In genomic region chr2:25264286-25264660, GRCm38 (mm10) we compare ENCODE assay signal across 8 mouse cellular contexts. TPM values are rescaled to one million over a fixed set of nuclear protein-coding genes. Genes with fewer than 3 reads are reported as not detected.
DNase-seq lines count a peak whose midpoint lies in the region; ATAC-seq and TF ChIP-seq lines count a peak whose summit lies in the region.
"Had no signal": no experiment of that assay in that cellular context is flagged by ENCODE, and none has a peak within 500 bp of the region (broad histone marks: within the 10 kb centered on the region; RNA-seq: fewer than 3 reads in every experiment).

No protein-coding gene starts in this region.

- no peak for TF ChIP-seq CTCF in lung, embryonic 14.5 days (IDR thresholded peaks at IDR 0.05; ENCODE audit: low read depth)

- DNase-seq in lung, embryonic 14.5 days = no peak
- no peak for DNase-seq in lung, postnatal 10 days
- no peak for DNase-seq in forebrain, embryonic 11.5 days (ENCODE audit: low spot score)
- no peak for DNase-seq in left cerebral cortex, adult 8-10 months (ENCODE audit: low spot score in 2 of 2)
- no peak for DNase-seq in adipocyte (ENCODE audit: low spot score)

- peaks cover 16% of the 10 kb centered on the region for H3K27me3 ChIP-seq in lung, embryonic 14.5 days (ENCODE audit: insufficient read depth, low read length)
- H3K27me3 ChIP-seq in forebrain, embryonic 11.5 days (ENCODE audit: control insufficient read depth, insufficient read depth, low read length) = peaks cover 16% of the 10 kb centered on the region
- peaks cover 20% of the 10 kb centered on the region for H3K27me3 ChIP-seq in limb, embryonic 15.5 days
- peaks cover 5% of the 10 kb centered on the region; the same call in 1 of the 2 replicates for H3K27me3 ChIP-seq in stomach, embryonic 15.5 days (replicated peaks)

- H3K9me3 ChIP-seq in lung, embryonic 14.5 days (ENCODE audit: low read depth, low read length) = no peaks in the 10 kb centered on the region
- H3K9me3 ChIP-seq in forebrain, embryonic 11.5 days (ENCODE audit: control insufficient read depth, low read length) = no peaks in the 10 kb centered on the region
- no peaks in the 10 kb centered on the region for H3K9me3 ChIP-seq in limb, embryonic 15.5 days
- no peaks in the 10 kb centered on the region for H3K9me3 ChIP-seq in stomach, embryonic 15.5 days

- no peaks in the 10 kb centered on the region for H3K4me1 ChIP-seq in lung, embryonic 14.5 days (ENCODE audit: insufficient read depth)
- H3K4me1 ChIP-seq in forebrain, embryonic 11.5 days (replicated peaks; ENCODE audit: control insufficient read depth, insufficient read depth, low read length) = peaks cover 16% of the 10 kb centered on the region
- H3K4me1 ChIP-seq in limb, embryonic 15.5 days = peaks cover 39% of the 10 kb centered on the region
- peaks cover 41% of the 10 kb centered on the region for H3K4me1 ChIP-seq in stomach, embryonic 15.5 days

- peaks cover 10% of the 10 kb centered on the region; the same call in 1 of the 2 replicates for H3K36me3 ChIP-seq in lung, embryonic 14.5 days (ENCODE audit: insufficient read depth)
- no peaks in the 10 kb centered on the region for H3K36me3 ChIP-seq in forebrain, embryonic 11.5 days (ENCODE audit: control insufficient read depth, insufficient read depth, low read length)
- H3K36me3 ChIP-seq in limb, embryonic 15.5 days = peaks cover 17% of the 10 kb centered on the region; the same call in 1 of the 2 replicates
- H3K36me3 ChIP-seq in stomach, embryonic 15.5 days = peaks cover 4% of the 10 kb centered on the region; the same call in 1 of the 2 replicates

- H3K9ac ChIP-seq in lung, embryonic 14.5 days = no peak overlapping the region; the same call in 1 of the 2 replicates
- H3K9ac ChIP-seq in forebrain, embryonic 11.5 days (ENCODE audit: low read length) = peak overlapping the region; percentile 63; the same call in 1 of the 2 replicates
- 0 out of 2 replicates have a peak overlapping the region, but pooled peaks have one; percentile 7 for H3K9ac ChIP-seq in limb, embryonic 15.5 days
- no peak overlapping the region for H3K9ac ChIP-seq in stomach, embryonic 15.5 days

- H3K4me2 ChIP-seq in lung, embryonic 14.5 days = peak overlapping the region; percentile 100; the same call in 1 of the 2 replicates
- H3K4me2 ChIP-seq in forebrain, embryonic 11.5 days (ENCODE audit: low read depth, low read length, severe bottlenecking) = no peak overlapping the region
- H3K4me2 ChIP-seq in limb, embryonic 15.5 days = no peak overlapping the region
- H3K4me2 ChIP-seq in stomach, embryonic 15.5 days = peak overlapping the region; percentile 84

- WGBS in lung, embryonic 14.5 days = 70% methylated on average over 5 of the region's 5 CpGs
- 83% methylated on average over 5 of the region's 5 CpGs for WGBS in forebrain, embryonic 11.5 days
- 73% methylated on average over 5 of the region's 5 CpGs for WGBS in limb, embryonic 15.5 days
- 76% methylated on average over 5 of the region's 5 CpGs for WGBS in stomach, embryonic 15.5 days

- no peak for ATAC-seq in lung, embryonic 14.5 days (ENCODE audit: insufficient read depth)
- no peak for ATAC-seq in forebrain, embryonic 11.5 days (replicated peaks; ENCODE audit: low FRiP score)
- ATAC-seq in limb, embryonic 15.5 days (ENCODE audit: insufficient number of reproducible peaks, low FRiP score, low TSS enrichment, low read depth) = no peak
- no peak for ATAC-seq in stomach, embryonic 15.5 days (ENCODE audit: insufficient read depth, low FRiP score, low read depth)
- ATAC-seq: activated CD4-positive, CD25-positive, alpha-beta regulatory T cell, adult 4 months had no signal

- H3K4me3 ChIP-seq in lung, embryonic 14.5 days (ENCODE audit: low read depth, low read length) = peak overlapping the region; percentile 74; the same call in 1 of the 2 replicates
- H3K4me3 ChIP-seq in forebrain, embryonic 11.5 days (ENCODE audit: low read depth, low read length) = no peak overlapping the region
- 0 out of 2 replicates have a peak overlapping the region, but pooled peaks have one; percentile 63 for H3K4me3 ChIP-seq in limb, embryonic 15.5 days
- peak overlapping the region; percentile 74 for H3K4me3 ChIP-seq in stomach, embryonic 15.5 days (replicated peaks)

- no peak overlapping the region for H3K27ac ChIP-seq in lung, embryonic 14.5 days (ENCODE audit: low read depth)
- H3K27ac ChIP-seq in forebrain, embryonic 11.5 days (ENCODE audit: low read depth, low read length) = no peak overlapping the region
- H3K27ac ChIP-seq in limb, embryonic 15.5 days = no peak overlapping the region
- H3K27ac ChIP-seq in stomach, embryonic 15.5 days = no peak overlapping the region

RNA-seq across cellular contexts. Expression of gene Tprn, which starts 1.9 kb away (rescaled TPM):
- polyA plus RNA-seq in lung, embryonic 14.5 days (2014; fragmentation: Nextera tagmentation; extraction: Ambion mirVana) = 4.7 and 5.0 TPM in 2 replicates
- 4.6 and 7.3 TPM in 2 replicates for polyA plus RNA-seq in forebrain, embryonic 11.5 days (2014; fragmentation: Nextera tagmentation; extraction: Ambion mirVana)
- polyA plus RNA-seq in limb, embryonic 15.5 days (2015; fragmentation: Nextera tagmentation; extraction: Ambion mirVana) = 8.5 and 8.6 TPM in 2 replicates
- polyA plus RNA-seq in stomach, embryonic 15.5 days (2015; fragmentation: Nextera tagmentation; extraction: Ambion mirVana) = 16.8 and 17.7 TPM in 2 replicates
- 10 to 100 TPM; 26.5 to 30.6 (median 28.6) TPM for total RNA-seq in left cerebral cortex, adult 8-10 months (2022)

RNA-seq across cellular contexts. Expression of gene Ssna1, which starts 8.0 kb away (rescaled TPM):
- 217 and 229 TPM in 2 replicates for polyA plus RNA-seq in lung, embryonic 14.5 days (2014; fragmentation: Nextera tagmentation; extraction: Ambion mirVana)
- polyA plus RNA-seq in forebrain, embryonic 11.5 days (2014; fragmentation: Nextera tagmentation; extraction: Ambion mirVana) = 222 and 238 TPM in 2 replicates
- polyA plus RNA-seq in limb, embryonic 15.5 days (2015; fragmentation: Nextera tagmentation; extraction: Ambion mirVana) = 241 and 244 TPM in 2 replicates
- 209 TPM in 2 replicates for polyA plus RNA-seq in stomach, embryonic 15.5 days (2015; fragmentation: Nextera tagmentation; extraction: Ambion mirVana)
- total RNA-seq in left cerebral cortex, adult 8-10 months (2022) = 10 to 100 TPM; 57.5 to 67.8 (median 62.1) TPM

RNA-seq across cellular contexts. Expression of gene Anapc2, which starts 8.0 kb away (rescaled TPM):
- 109 and 119 TPM in 2 replicates for polyA plus RNA-seq in lung, embryonic 14.5 days (2014; fragmentation: Nextera tagmentation; extraction: Ambion mirVana)
- 116 and 126 TPM in 2 replicates for polyA plus RNA-seq in forebrain, embryonic 11.5 days (2014; fragmentation: Nextera tagmentation; extraction: Ambion mirVana)
- 136 and 140 TPM in 2 replicates for polyA plus RNA-seq in limb, embryonic 15.5 days (2015; fragmentation: Nextera tagmentation; extraction: Ambion mirVana)
- 108 and 114 TPM in 2 replicates for polyA plus RNA-seq in stomach, embryonic 15.5 days (2015; fragmentation: Nextera tagmentation; extraction: Ambion mirVana)
- total RNA-seq in left cerebral cortex, adult 8-10 months (2022) = 100 to 1,000 TPM in 2 of 4 experiments, 10 to 100 TPM in 2; 88.6 to 111 (median 96.9) TPM

RNA-seq across cellular contexts. Expression of gene Tmem203, which starts 9.0 kb away (rescaled TPM):
- 14.5 and 16.4 TPM in 2 replicates for polyA plus RNA-seq in lung, embryonic 14.5 days (2014; fragmentation: Nextera tagmentation; extraction: Ambion mirVana)
- 13.6 and 15.8 TPM in 2 replicates for polyA plus RNA-seq in forebrain, embryonic 11.5 days (2014; fragmentation: Nextera tagmentation; extraction: Ambion mirVana)
- polyA plus RNA-seq in limb, embryonic 15.5 days (2015; fragmentation: Nextera tagmentation; extraction: Ambion mirVana) = 21.4 and 24.2 TPM in 2 replicates
- polyA plus RNA-seq in stomach, embryonic 15.5 days (2015; fragmentation: Nextera tagmentation; extraction: Ambion mirVana) = 24.4 and 25.1 TPM in 2 replicates
- 10 to 100 TPM; 31.7 to 38.3 (median 36.3) TPM for total RNA-seq in left cerebral cortex, adult 8-10 months (2022)

RNA-seq across cellular contexts. Expression of gene AL732309.1, which starts 17.6 kb away (rescaled TPM):
- 3.5 and 3.6 TPM in 2 replicates for polyA plus RNA-seq in lung, embryonic 14.5 days (2014; fragmentation: Nextera tagmentation; extraction: Ambion mirVana)
- polyA plus RNA-seq in forebrain, embryonic 11.5 days (2014; fragmentation: Nextera tagmentation; extraction: Ambion mirVana) = 5.1 and 5.8 TPM in 2 replicates
- polyA plus RNA-seq in limb, embryonic 15.5 days (2015; fragmentation: Nextera tagmentation; extraction: Ambion mirVana) = 10.2 and 10.4 TPM in 2 replicates
- 5.7 and 7.2 TPM in 2 replicates for polyA plus RNA-seq in stomach, embryonic 15.5 days (2015; fragmentation: Nextera tagmentation; extraction: Ambion mirVana)
- 1 to 10 TPM in 3 of 4 experiments, under 1 TPM in 1; 0.67 to 4.2 (median 3.4) TPM for total RNA-seq in left cerebral cortex, adult 8-10 months (2022)

Comparison
In these comparisons a context has a peak if more than half of its experiments do, and no peak if none do; other contexts are left out.
1. H3K4me2 ChIP-seq: peak in lung, embryonic 14.5 days (single experiment) and stomach, embryonic 15.5 days (single experiment); none in forebrain, embryonic 11.5 days (single experiment) and limb, embryonic 15.5 days (single experiment).
2. H3K9ac ChIP-seq: peak in forebrain, embryonic 11.5 days (single experiment) and limb, embryonic 15.5 days (single experiment); none in lung, embryonic 14.5 days (single experiment) and stomach, embryonic 15.5 days (single experiment).